Mouse (Mus musculus): ENCODE results near the gene Radil.

Radil gene

GRCm38 (mm10) chr5:142486654-142487053 is 64.2 kb downstream of the Radil start:
- DNase-seq (ENCODE audit: extremely low read depth, low read depth, low spot score) = no peak

DNA sequence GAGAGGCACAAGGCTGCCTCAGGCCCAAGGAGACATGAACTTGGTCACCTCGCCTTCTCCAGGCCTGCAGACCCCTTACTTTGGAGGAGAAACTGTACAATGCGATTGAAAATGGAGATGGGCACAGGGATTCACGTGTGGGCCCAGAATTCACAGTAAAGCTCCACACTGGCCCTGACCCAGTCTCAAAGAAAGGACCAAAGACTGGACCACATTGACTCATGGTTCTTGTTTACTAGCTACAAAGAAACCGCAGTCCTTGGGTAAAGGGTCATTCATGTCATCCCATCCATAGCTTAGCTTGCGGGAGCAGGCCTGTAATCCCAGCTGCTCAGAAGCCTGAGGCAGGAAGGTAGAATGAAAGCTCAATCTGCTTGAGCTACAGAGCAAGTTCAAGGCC is 67.3 kb downstream of the Radil start:
- DNase-seq (ENCODE audit: extremely low read depth, low read depth, low spot score) = no peak

- DNase-seq (ENCODE audit: extremely low read depth, low read depth, low spot score) = no peak
These were observed 68.4 kb downstream of the Radil start for GRCm38 (mm10) chr5:142482512-142482911.

- DNase-seq (ENCODE audit: extremely low read depth, low read depth, low spot score) = no peak
These were observed 72.0 kb downstream of the Radil start for GRCm38 (mm10) chr5:142478829-142479435.

DNA sequence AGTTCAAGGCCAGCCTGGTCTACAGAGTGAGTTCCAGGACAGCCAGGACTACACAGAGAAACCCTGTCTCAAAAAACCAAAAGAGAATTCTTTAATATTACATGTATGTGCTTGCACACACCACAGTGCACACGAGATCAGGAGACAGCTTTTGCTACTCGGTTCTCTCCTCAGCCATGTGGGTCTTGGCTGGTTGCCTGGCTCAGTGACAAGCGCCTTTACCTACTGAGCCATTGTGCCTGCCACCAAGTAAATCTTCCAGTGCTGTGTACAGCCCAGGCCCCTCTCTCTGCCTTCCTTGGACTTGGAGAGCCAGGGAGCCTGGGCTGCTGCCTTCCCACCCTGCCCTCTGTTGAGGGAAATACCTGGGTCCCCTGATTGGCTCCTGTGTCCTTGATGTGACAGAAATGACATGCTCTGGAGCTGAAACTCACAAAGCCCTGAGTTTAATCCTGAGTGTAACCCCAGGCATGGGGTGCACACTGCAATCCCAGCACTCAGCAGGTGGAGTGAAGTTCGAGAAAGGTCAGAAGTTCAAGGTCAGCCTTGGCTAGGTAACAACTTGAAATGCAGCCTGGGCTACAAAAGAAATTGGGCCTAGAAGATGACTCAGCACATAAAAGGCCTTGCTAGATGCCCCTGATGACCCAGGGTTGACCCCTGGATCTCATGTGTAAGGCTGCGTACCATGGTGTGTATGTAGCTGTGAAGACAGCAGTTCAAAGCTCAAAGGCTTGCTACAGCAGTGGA is 72.9 kb downstream of the Radil start:
- no peak for DNase-seq (ENCODE audit: extremely low read depth, low read depth, low spot score)

GRCm38 (mm10) chr5:142477346-142477745 is 73.6 kb downstream of the Radil start:
- no peak for DNase-seq (ENCODE audit: extremely low read depth, low read depth, low spot score)

- no peak for DNase-seq (ENCODE audit: extremely low read depth, low read depth, low spot score)
These were observed 75.2 kb downstream of the Radil start for GRCm38 (mm10) chr5:142475669-142476068.

DNA sequence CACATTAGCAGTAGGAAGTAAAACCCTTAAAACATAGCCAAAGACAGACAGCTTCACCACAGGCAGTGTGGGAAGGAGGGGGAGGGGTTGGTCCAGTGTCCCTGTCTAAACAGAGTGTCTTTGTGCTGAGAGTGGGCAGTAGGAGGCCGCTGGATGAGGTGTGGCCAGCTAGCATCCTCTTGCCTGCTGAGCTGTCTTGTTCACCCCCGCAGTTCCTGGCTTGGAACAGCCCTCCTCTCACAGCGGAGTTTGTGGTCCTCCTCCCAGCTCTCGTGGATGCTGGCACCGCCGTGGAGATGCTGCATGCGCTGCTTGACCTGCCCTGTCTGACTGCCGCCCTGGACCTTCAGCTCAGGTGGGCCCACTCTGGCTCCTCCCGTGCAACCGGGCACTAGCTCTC is 77.2 kb downstream of the Radil start:
- no peak for DNase-seq (ENCODE audit: extremely low read depth, low read depth, low spot score)

DNA sequence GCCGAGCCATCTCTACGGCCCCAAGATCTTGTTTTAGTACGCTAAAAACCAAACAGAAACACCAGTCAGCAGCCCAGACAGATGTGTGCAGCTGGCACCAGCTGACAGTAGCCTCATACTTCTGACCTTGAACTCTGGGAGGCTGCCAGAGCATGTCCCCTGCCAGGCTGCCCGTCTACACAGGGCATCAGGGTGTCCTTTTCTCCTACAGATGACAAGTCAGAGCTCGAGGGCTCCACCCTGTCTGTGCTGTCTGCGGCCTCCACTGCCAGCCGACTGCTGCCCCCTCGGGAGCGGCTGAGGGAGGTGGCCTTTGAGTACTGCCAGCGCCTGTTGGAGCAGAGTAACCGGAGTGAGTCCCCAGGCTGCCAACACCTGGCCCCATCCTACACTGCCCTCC is 81.1 kb downstream of the Radil start:
- no peak for DNase-seq (ENCODE audit: extremely low read depth, low read depth, low spot score)

DNA sequence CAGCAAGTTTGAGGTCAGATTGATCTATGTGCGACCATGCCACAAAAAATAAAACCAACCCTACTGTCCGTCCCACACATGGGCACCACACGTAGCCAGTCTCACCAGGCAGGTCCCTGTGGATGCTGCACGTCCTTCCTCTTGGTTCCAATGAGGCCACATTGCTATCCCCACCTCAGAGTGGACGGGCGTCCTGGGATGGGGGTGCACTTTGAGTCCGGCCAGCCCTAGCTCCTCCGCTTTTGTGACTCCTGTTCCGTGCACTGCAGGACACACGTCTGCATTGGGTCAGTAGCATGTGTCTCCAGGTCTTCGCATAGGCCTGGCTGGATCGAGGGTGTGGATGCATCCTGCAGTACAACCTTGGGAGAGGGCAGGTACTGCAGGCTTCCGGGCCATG is 82.5 kb downstream of the Radil start:
- no peak for DNase-seq (ENCODE audit: extremely low read depth, low read depth, low spot score)

- peak; percentile 71 for DNase-seq (ENCODE audit: extremely low read depth, low read depth, low spot score)
These were observed 87.1 kb downstream of the Radil start, which contains the start of gene Ap5z1 for GRCm38 (mm10) chr5:142463461-142464454. TSS of gene Ap5z1 (plus strand) at chr5:142463944.

- DNase-seq (ENCODE audit: extremely low read depth, low read depth, low spot score) = no peak
These were observed 87.9 kb downstream of the Radil start for GRCm38 (mm10) chr5:142463011-142463410.

GRCm38 (mm10) chr5:142462641-142462948 is 88.3 kb downstream of the Radil start:
- no peak for DNase-seq (ENCODE audit: extremely low read depth, low read depth, low spot score)

DNA sequence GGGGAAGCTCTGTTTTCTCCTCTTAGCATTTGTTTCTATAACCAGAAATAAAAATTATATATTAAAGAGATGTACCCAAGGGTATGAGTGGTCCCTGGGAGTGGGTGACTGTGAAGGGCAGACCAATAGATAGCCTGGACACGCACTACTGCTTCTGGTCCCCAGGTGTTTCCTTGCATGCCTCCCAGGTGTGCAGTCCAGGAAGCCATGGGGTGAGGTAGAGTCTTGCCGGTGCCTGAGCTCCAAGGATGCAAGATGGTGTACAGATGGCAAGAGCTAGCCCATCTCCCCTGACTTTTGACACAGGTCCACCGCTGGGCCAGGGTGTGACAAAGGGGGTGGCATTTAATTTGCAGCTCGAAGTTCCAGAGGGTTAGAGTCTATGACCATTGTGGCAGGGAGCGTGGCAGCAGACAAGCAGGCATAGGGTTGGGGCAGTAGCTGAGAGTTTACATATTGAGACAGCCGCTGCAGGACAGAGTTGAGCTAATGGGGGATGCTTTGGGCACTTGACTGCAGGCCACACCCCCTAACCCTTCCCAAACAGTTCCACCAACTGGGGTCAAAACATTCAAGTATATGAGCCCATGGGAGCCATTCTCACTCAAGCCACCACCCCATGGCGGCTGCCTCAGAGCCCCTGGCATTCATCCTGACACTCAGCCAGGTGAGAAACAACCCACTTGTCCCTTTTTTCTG is 88.8 kb downstream of the Radil start:
- no peak for DNase-seq (ENCODE audit: extremely low read depth, low read depth, low spot score)

GRCm38 (mm10) chr5:142459834-142460233 is 91.1 kb downstream of the Radil start:
- no peak for DNase-seq (ENCODE audit: extremely low read depth, low read depth, low spot score)

- no peak for DNase-seq (ENCODE audit: extremely low read depth, low read depth, low spot score)
These were observed 91.9 kb downstream of the Radil start for GRCm38 (mm10) chr5:142458791-142459557.

DNA sequence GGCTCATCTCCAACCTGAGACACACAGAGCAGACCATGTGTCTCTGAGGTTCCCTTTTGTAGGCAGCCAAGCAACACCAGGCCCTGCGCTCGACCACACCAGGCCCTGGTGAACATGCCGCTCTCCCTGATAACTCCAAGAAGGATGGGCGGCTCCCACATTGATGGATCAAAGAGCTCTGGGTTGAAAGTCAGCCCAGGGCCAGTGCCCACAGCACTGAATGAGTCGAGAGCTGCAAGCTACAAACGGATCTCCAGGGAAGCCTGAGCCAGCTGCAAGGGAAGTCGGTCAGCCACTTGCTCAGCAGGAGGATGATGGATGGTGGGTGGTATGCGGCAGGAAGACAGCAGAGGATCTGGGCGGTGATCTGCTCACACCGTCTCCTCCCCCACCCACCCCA is 93.6 kb downstream of the Radil start:
- DNase-seq (ENCODE audit: extremely low read depth, low read depth, low spot score) = no peak

GRCm38 (mm10) chr5:142456318-142456717 is 94.6 kb downstream of the Radil start:
- no peak for DNase-seq (ENCODE audit: extremely low read depth, low read depth, low spot score)

DNA sequence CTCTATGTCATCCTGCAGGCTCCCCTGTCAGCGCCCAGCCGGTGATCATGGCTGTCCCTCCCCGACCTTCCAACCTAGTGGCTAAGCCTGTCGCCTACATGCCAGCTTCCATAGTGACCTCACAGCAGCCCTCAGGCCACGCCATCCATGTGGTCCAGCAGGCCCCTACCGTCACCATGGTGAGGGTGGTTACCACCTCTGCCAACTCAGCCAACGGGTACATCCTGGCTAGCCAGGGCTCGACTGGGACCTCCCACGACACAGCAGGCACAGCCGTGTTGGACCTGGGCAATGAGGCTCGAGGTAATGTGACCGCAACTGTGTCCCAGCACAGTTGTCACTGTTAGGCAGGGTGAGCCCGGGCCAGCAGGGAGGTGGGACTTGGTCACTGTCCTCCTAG is 97.2 kb downstream of the Radil start:
- no peak for DNase-seq (ENCODE audit: extremely low read depth, low read depth, low spot score)

DNA sequence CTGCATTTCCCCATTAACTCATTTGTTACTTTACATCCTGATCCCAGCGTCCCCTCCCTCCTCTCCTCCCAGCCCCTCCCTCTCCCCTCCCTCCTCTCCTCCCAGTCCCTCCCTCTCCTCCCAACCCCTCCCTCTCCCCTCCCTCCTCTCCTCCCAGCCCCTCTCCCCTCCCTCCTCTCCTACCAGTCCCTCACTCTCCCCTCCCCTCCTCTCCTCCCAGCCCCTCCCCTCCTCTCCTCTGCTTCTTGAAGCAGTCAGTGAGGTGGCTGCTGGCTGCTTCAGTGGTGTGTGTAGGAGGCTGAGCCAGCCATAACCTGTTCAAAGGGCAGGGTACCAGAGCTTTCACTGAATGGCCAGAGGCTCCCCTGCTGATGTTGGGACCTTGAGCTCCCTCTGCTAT is 99.1 kb downstream of the Radil start:
- peak; percentile 56 for DNase-seq (ENCODE audit: extremely low read depth, low read depth, low spot score)
